Mouse (Mus musculus) embryonic facial prominence, embryonic 14.5 days (tissue): ENCODE measurements at regions not wholly inside any gene's neighbourhood (a gene's known extent, or its start where the extent isn't known, plus 50 kb on each side); places are given as distances from the start of the nearest gene placed in this dataset.
A peak's percentile ranks its signal among the peaks of the same experiment; 100 is the strongest.

Source experiments
- ATAC-seq: fragments of 200-750 bp; cut with Nextera tagmentation; 2 replicates; pipeline ENCODE4 v1.8.0; 2017; ENCODE audit warnings: low read depth, moderate number of reproducible peaks, moderate TSS enrichment
- DNase-seq: peaks from one replicate; pipeline ENCODE4 v3.0.0-alpha.2; 2015; ENCODE audit warnings: low spot score
- H3K27ac ChIP-seq: fragments of 300-500 bp; sonication (generic); replicated peaks from 2 replicates; pipeline ENCODE4 v1.5.1; 2014; ENCODE audit warnings: low read depth, mild to moderate bottlenecking, low read length, moderate library complexity
- H3K27me3 ChIP-seq: fragments of 300-500 bp; sonication (generic); replicated peaks from 2 replicates; pipeline ENCODE4 v1.6.1; 2014; ENCODE audit warnings: low read length; ENCODE audit not compliant: control insufficient read depth, insufficient read depth
- H3K36me3 ChIP-seq: fragments of 300-500 bp; sonication (generic); 2 replicates; pipeline ENCODE4 v1.6.1; 2014; ENCODE audit warnings: low read length, mixed read lengths; ENCODE audit not compliant: control insufficient read depth, insufficient read depth
- H3K4me1 ChIP-seq: fragments of 300-500 bp; sonication (generic); 2 replicates; pipeline ENCODE4 v1.6.1; 2014; ENCODE audit warnings: antibody characterized with exemption, low read length; ENCODE audit not compliant: control insufficient read depth, insufficient read depth
- H3K4me2 ChIP-seq: fragments of 300-500 bp; sonication (generic); 2 replicates; pipeline ENCODE4 v1.6.1; 2014; ENCODE audit warnings: low read depth, mild to moderate bottlenecking, low read length, moderate library complexity, mixed read lengths
- H3K4me3 ChIP-seq: fragments of 300-500 bp; sonication (generic); 2 replicates; pipeline ENCODE4 v1.5.1; 2014; ENCODE audit warnings: low read depth, mild to moderate bottlenecking, low read length
- H3K9ac ChIP-seq: fragments of 300-500 bp; sonication (generic); 2 replicates; pipeline ENCODE4 v1.6.1; 2014; ENCODE audit warnings: low read depth, mild to moderate bottlenecking, low read length, moderate library complexity, mixed read lengths
- H3K9me3 ChIP-seq: fragments of 300-500 bp; sonication (generic); 2 replicates; pipeline ENCODE4 v1.6.1; 2016; ENCODE audit warnings: low read length; ENCODE audit not compliant: control insufficient read depth
- WGBS: fragments of 180-500 bp; shearing (Covaris S2); extraction: QIAGEN DNeasy Blood & Tissue Kit; methylation state at CpG from one replicate; pipeline ENCODE4 v1.1.7; 2014; 5-methylcytosine and 5-hydroxymethylcytosine counted together

DNA sequence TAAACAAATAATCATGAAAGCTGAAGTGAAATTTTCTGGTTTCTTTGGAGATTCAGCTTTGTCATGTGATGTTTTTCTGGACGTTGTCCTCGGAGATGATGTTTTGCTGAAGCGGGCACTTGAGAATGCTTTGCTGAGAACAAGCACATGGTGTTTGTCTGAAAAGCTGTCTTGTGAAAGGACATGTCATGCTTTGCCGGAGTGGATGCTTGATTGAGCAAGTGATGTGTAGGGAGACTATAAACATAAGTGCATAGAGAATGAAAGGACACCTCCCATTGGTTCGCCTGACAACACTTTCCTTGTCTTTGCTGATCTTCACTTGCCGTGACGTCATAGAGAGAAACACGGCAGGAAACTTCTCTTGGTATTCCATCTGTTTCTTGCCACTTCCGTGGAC, 318.9 kb downstream of the Fam84b start:
- Histone ChIP-seq H3K4me2 (no peak overlapping the region), H3K27me3 (no peaks in the 10 kb centered on the region), H3K27ac (no peak overlapping the region), H3K4me3 (no peak overlapping the region), H3K9me3 (no peaks in the 10 kb centered on the region), H3K36me3 (no peaks in the 10 kb centered on the region), H3K4me1 (no peaks in the 10 kb centered on the region), H3K9ac (no peak overlapping the region)
- ATAC-seq (no peak), DNase-seq (no peak)
- WGBS, result 86% methylated on average over 9 of the region's 9 CpGs

DNA sequence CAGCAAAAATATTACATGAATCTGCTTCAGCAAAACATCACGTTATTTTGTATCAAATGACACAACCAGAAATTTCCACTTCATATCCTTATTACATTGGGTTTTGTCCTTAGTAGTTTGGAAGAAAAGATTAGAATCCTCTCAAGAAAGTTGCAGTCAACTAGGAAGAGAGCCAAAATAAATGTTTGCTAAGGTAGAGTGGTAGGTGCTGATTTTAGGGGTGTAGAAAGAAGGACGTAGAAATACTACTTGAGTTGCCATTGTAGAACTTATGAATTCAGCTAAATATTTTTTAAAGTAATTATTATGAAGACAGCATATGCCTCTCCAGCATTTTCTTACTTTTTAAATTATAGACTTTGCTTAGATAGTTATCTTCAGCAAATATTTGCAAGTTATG, 336.8 kb downstream of the Fam84b start:
- DNase-seq, result no peak
- H3K27me3 ChIP-seq, result no peaks in the 10 kb centered on the region
- no peaks in the 10 kb centered on the region for H3K36me3 ChIP-seq
- no peak overlapping the region for H3K4me3 ChIP-seq
- H3K4me2 ChIP-seq, result no peak overlapping the region
- 76% methylated on average over 2 of the region's 2 CpGs for WGBS
- H3K9me3 ChIP-seq, result no peaks in the 10 kb centered on the region
- ATAC-seq, result no peak
- H3K4me1 ChIP-seq, result no peaks in the 10 kb centered on the region
- H3K27ac ChIP-seq, result no peak overlapping the region
- no peak overlapping the region for H3K9ac ChIP-seq

DNA sequence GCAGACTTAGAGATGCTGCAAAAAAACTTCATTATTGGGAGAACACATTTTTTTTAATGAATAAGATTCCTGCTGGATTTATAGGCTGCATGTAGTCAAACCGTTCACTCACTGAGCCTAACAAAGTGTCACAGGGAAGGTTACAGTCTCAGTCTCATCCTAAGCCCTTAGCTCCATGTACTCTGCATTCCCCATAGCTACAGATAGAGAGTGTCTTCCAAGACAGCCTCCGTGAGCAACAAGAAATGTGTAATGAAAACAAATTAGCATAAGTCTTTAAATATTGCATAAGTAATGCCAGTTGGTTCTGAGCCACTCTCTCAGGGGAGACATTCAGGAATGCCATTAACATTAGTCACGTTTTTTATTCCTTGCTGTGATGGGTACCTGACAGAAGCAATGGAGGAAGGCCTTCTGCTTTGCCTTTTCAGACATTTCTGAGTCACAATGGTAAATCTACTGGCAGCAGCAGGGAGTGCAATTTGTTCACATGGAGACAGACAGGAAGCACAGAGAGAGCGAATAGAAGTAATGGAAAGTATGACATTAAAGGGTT, 376.7 kb downstream of the Fam84b start:
- ATAC-seq, result no peak
- H3K4me2 ChIP-seq, result no peak overlapping the region
- H3K27me3 ChIP-seq, result no peaks in the 10 kb centered on the region
- H3K4me1 ChIP-seq, result no peaks in the 10 kb centered on the region
- no peaks in the 10 kb centered on the region for H3K9me3 ChIP-seq
- H3K4me3 ChIP-seq, result no peak overlapping the region
- H3K9ac ChIP-seq, result no peak overlapping the region
- DNase-seq, result no peak
- no peak overlapping the region for H3K27ac ChIP-seq
- H3K36me3 ChIP-seq, result no peaks in the 10 kb centered on the region
- 58% methylated on average over 4 of the region's 4 CpGs for WGBS

DNA sequence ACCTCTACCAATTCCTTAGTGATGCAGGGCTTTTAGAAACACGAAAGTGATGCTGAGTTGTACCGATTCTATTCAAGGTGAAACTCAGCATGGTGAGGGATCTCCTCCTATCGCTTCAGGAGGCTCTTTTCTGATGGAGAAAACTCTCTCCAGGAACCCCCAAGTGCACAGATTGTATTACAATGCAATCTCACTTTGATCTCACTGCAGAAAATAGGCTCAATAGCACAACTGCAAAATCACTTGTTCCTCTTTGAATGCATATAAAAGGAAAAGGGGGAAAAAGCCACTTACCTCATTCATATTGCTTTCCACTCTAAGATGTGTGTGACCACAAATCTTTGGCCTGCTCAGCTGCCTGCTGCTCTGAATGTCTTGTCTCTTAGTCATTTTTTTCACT, 378.5 kb downstream of the Fam84b start:
- 37% methylated on average over 3 of the region's 3 CpGs for WGBS
- peak; percentile 4 for DNase-seq
- Histone ChIP-seq H3K9me3 (no peaks in the 10 kb centered on the region), H3K27ac (no peak overlapping the region), H3K4me1 (no peaks in the 10 kb centered on the region), H3K27me3 (no peaks in the 10 kb centered on the region), H3K36me3 (no peaks in the 10 kb centered on the region), H3K4me3 (no peak overlapping the region), H3K4me2 (no peak overlapping the region), H3K9ac (no peak overlapping the region)
- no peak for ATAC-seq

DNA sequence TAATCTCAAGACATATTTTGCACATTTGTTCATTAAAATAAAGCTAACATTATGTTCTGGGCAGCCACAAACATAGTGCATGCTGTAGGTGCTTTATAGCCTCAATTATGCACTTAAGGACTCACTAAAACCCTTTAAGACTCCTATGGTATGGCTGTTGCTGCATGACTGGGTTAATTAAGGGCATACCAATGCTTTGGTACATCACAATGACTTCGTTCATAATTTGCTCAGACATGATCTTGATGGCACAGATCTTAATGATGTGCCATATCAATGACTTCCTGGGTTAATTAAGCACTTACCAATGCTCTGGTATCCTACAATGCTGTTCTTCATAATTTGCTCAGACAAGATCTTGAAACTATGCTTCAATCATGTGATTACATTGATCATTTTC, 415.5 kb upstream of the 4933412E24Rik start:
- Histone ChIP-seq H3K9ac (no peak overlapping the region), H3K4me1 (no peaks in the 10 kb centered on the region), H3K27me3 (no peaks in the 10 kb centered on the region), H3K9me3 (no peaks in the 10 kb centered on the region), H3K36me3 (no peaks in the 10 kb centered on the region), H3K4me3 (no peak overlapping the region), H3K4me2 (no peak overlapping the region), H3K27ac (no peak overlapping the region)
- 63% methylated on average over 1 of the region's 1 CpGs for WGBS
- DNase-seq, result no peak
- ATAC-seq, result no peak

DNA sequence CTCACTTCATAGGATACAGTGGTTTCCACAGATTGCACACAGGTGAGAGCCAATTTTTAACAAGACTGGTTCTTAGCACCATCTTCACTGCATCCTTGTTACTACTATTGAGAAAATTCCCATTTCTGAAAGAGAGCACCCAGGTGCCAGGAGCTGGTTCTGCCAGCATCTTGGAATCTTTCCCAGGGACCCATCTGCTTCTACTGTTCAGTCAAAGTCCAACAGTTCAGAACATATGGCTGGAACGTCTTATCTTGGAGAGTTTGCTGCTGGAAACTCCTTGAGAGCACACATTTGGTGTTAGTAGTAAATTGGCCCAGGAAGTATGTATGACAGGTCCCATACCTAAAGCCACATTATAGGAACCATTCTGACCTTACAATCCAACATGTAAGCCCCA, 402.7 kb upstream of the 4933412E24Rik start:
- H3K4me1 ChIP-seq, result no peaks in the 10 kb centered on the region
- H3K9me3 ChIP-seq, result no peaks in the 10 kb centered on the region
- no peak for DNase-seq
- H3K4me3 ChIP-seq, result no peak overlapping the region
- 70% methylated on average over 1 of the region's 1 CpGs for WGBS
- no peak overlapping the region for H3K27ac ChIP-seq
- no peaks in the 10 kb centered on the region for H3K27me3 ChIP-seq
- ATAC-seq, result no peak
- no peak overlapping the region for H3K9ac ChIP-seq
- no peaks in the 10 kb centered on the region for H3K36me3 ChIP-seq
- no peak overlapping the region for H3K4me2 ChIP-seq

DNA sequence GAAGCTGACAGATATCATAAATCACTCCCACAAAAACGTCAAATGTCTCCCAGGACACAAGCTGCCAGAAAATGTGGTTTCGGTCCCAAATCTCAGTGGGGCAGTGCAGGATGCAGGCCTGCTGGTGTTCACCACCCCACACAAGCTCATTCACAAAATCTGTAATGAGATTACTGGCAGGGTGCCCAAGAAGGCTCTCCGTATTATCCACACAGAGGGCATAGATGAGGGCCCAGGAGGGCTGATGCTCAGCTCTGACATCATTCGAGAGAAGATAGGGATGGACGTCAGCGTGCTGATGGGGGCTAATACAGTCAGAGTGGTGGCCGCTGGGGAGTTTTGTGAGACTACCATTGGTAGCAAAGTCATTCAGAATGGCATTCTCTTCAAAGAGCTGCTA, 375.9 kb upstream of the 4933412E24Rik start:
- Histone ChIP-seq H3K36me3 (no peaks in the 10 kb centered on the region), H3K27me3 (no peaks in the 10 kb centered on the region), H3K9ac (no peak overlapping the region), H3K4me2 (no peak overlapping the region), H3K27ac (no peak overlapping the region), H3K4me1 (no peaks in the 10 kb centered on the region), H3K9me3 (no peaks in the 10 kb centered on the region), H3K4me3 (no peak overlapping the region)
- ATAC-seq, result no peak
- WGBS, result 84% methylated on average over 7 of the region's 7 CpGs
- no peak for DNase-seq

DNA sequence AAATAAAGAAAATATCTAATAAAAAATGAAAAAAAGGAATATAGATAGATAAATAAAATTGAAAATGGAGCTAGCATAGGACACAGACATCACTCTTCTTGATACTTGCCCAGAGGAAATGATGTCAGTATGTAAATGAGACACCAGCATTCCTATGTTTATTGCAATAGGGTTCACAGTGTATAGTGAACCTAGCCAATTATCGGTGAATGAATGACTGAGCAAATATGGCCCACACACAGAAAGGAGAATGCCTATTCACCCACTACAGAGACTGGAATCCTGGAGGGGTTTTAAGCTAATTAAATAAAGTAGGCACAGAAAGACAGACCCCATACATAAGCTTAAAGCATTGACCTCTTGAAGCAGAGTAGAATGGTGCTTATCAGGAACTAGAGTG, 373.9 kb upstream of the 4933412E24Rik start:
- Histone ChIP-seq H3K4me2 (no peak overlapping the region), H3K4me1 (no peaks in the 10 kb centered on the region), H3K27me3 (no peaks in the 10 kb centered on the region), H3K9ac (no peak overlapping the region), H3K9me3 (no peaks in the 10 kb centered on the region), H3K36me3 (no peaks in the 10 kb centered on the region), H3K4me3 (no peak overlapping the region), H3K27ac (no peak overlapping the region)
- DNase-seq (no peak), ATAC-seq (no peak)
- 85% methylated on average over 1 of the region's 1 CpGs for WGBS

DNA sequence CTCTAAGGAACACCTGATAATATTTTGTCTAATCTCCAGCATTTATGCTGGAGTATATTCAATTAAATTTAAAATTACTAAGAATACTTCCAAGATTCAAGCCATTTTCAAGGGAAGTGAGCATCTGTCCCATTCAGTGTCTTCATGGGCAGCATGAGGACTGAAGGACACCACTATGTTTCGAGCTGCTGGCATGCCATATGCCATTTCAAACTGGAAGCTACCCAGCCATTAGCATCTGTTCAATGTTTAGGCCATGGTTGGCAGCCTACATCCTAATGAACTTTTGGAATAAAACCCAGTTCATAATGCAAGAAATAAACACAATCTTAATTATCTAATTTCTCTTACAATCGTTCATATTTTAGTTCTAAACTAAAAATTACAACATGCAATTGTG, 371.5 kb upstream of the 4933412E24Rik start:
- 85% methylated on average over 2 of the region's 2 CpGs for WGBS
- ATAC-seq (no peak), DNase-seq (no peak)
- Histone ChIP-seq H3K27me3 (no peaks in the 10 kb centered on the region), H3K4me1 (no peaks in the 10 kb centered on the region), H3K27ac (no peak overlapping the region), H3K4me3 (no peak overlapping the region), H3K9me3 (no peaks in the 10 kb centered on the region), H3K9ac (no peak overlapping the region), H3K36me3 (no peaks in the 10 kb centered on the region), H3K4me2 (no peak overlapping the region)
